Mouse (Mus musculus) myocyte (in vitro differentiated cells): ENCODE measurements around the gene 3100002H09Rik. TPM values are rescaled to one million over a fixed set of nuclear protein-coding genes. Genes with fewer than 3 reads are reported as not detected.

ENCODE experiments used
- H3K27me3 ChIP-seq: one replicate; pipeline ENCODE4 v1.6.1; 2011; ENCODE audit not compliant: control insufficient read depth, insufficient read depth, insufficient read length
- H3K36me3 ChIP-seq: one replicate; pipeline ENCODE4 v1.6.1; 2011; ENCODE audit not compliant: control insufficient read depth, insufficient read depth
- H3K4me2 ChIP-seq: one replicate; pipeline ENCODE4 v1.6.1; 2011; ENCODE audit warnings: low read depth, control low read depth
- H3K4me3 ChIP-seq: one replicate; pipeline ENCODE4 v1.5.1; 2011; ENCODE audit warnings: mild to moderate bottlenecking, control low read depth, moderate library complexity
- H3K79me2 ChIP-seq: one replicate; pipeline ENCODE4 v1.6.1; 2011; ENCODE audit not compliant: control insufficient read depth, insufficient read depth
- H3ac ChIP-seq: one replicate; pipeline ENCODE4 v1.6.1; 2011; ENCODE audit not compliant: control insufficient read depth, insufficient read length
- CEBPB ChIP-seq: IDR thresholded peaks from 2 replicates; pipeline ENCODE4 v1.6.1; 2011; ENCODE audit warnings: mild to moderate bottlenecking, moderate library complexity; ENCODE audit not compliant: poor library complexity, insufficient read depth, severe bottlenecking
- E2F4 ChIP-seq: IDR thresholded peaks from one replicate; pipeline ENCODE4 v1.6.1; 2011; ENCODE audit warnings: mild to moderate bottlenecking, control low read depth, moderate library complexity; ENCODE audit not compliant: insufficient read depth
- MAX ChIP-seq: IDR thresholded peaks from one replicate; pipeline ENCODE4 v1.6.1; 2011; ENCODE audit warnings: low read depth, mild to moderate bottlenecking, control low read depth
- MYOD1 ChIP-seq, 3 experiments: IDR thresholded peaks; one replicate each; pipeline ENCODE4 v1.6.1; 2011; ENCODE audit warnings: control low read depth in 2 of 3, low read depth in 2 of 3, mild to moderate bottlenecking in 2 of 3, moderate library complexity in 1 of 3; ENCODE audit not compliant: insufficient read length in 2 of 3, control insufficient read depth in 1 of 3
- MYOG ChIP-seq, 3 experiments: IDR thresholded peaks; one replicate each; pipeline ENCODE4 v1.6.1; 2011; ENCODE audit warnings: control low read depth in 2 of 3, low read depth in 2 of 3, mild to moderate bottlenecking in 2 of 3; ENCODE audit not compliant: insufficient read length in 2 of 3, control insufficient read depth in 1 of 3, insufficient read depth in 1 of 3
- POLR2A ChIP-seq: IDR thresholded peaks from one replicate; pipeline ENCODE4 v1.6.1; 2011; ENCODE audit warnings: low read depth, mild to moderate bottlenecking, control low read depth, moderate library complexity; ENCODE audit not compliant: insufficient read length
- POLR2AphosphoS2 ChIP-seq: IDR thresholded peaks from one replicate; pipeline ENCODE4 v1.6.1; 2011; ENCODE audit warnings: low read depth, control low read depth; ENCODE audit not compliant: insufficient read length
- REST ChIP-seq: IDR thresholded peaks from one replicate; pipeline ENCODE4 v1.6.1; 2011; ENCODE audit warnings: mild to moderate bottlenecking, control low read depth, moderate library complexity; ENCODE audit not compliant: insufficient read depth, insufficient read length
- SRF ChIP-seq: IDR thresholded peaks from one replicate; pipeline ENCODE4 v1.6.1; 2011; ENCODE audit warnings: low read depth; ENCODE audit not compliant: control insufficient read depth, insufficient read length
- TCF12 ChIP-seq: IDR thresholded peaks from one replicate; pipeline ENCODE4 v1.6.1; 2011; ENCODE audit warnings: mild to moderate bottlenecking, control low read depth; ENCODE audit not compliant: poor library complexity, insufficient read depth, severe bottlenecking
- TCF3 ChIP-seq: IDR thresholded peaks from one replicate; pipeline ENCODE4 v1.6.1; 2011; ENCODE audit warnings: low read depth, control low read depth; ENCODE audit not compliant: insufficient read length
- USF1 ChIP-seq: IDR thresholded peaks from one replicate; pipeline ENCODE4 v1.6.1; 2011; ENCODE audit warnings: low read depth, mild to moderate bottlenecking, control low read depth, moderate library complexity
- polyA plus RNA-seq: library from polyadenylated mRNA; unstranded; fragments of >200 nt; fragmentation: generic; extraction: Trizol; gene quantifications from one replicate; pipeline ENCODE4 v1.2.1, GENCODE M21; 2012; ENCODE audit warnings: missing spikeins

The 3100002H09Rik gene
- polyA plus RNA-seq, 1 experiment: not detected

GRCm38 (mm10) chr4:124616636-124617035, 6.0 kb upstream of the 3100002H09Rik start:
- no peak for TF ChIP-seq E2F4
- TF ChIP-seq TCF12: no peak
- TF ChIP-seq POLR2AphosphoS2: no peak
- TF ChIP-seq USF1: no peak
- no peak for TF ChIP-seq CEBPB
- TF ChIP-seq MYOD1 (IDR thresholded peaks at IDR 0.05; ENCODE audit: control insufficient read depth in 1 of 3, insufficient read length in 2 of 3, low read depth in 2 of 3): no peak
- TF ChIP-seq SRF: no peak
- no peak for TF ChIP-seq MYOG (IDR thresholded peaks at IDR 0.05; ENCODE audit: control insufficient read depth in 1 of 3, insufficient read depth in 1 of 3, insufficient read length in 2 of 3, low read depth in 2 of 3)
- TF ChIP-seq TCF3: no peak
- no peak for TF ChIP-seq POLR2A
- no peak for TF ChIP-seq MAX
- TF ChIP-seq REST: no peak
- no peaks in the 10 kb centered on the region for H3K36me3 ChIP-seq
- no peak overlapping the region for H3ac ChIP-seq
- no peak overlapping the region for H3K4me3 ChIP-seq
- H3K79me2 ChIP-seq: no peaks in the 10 kb centered on the region
- H3K27me3 ChIP-seq: peaks cover 56% of the 10 kb centered on the region
- no peak overlapping the region for H3K4me2 ChIP-seq

GRCm38 (mm10) chr4:124615986-124616385, 5.4 kb upstream of the 3100002H09Rik start:
- no peaks in the 10 kb centered on the region for H3K36me3 ChIP-seq
- no peak overlapping the region for H3ac ChIP-seq
- H3K27me3 ChIP-seq: peaks cover 50% of the 10 kb centered on the region
- H3K79me2 ChIP-seq: no peaks in the 10 kb centered on the region
- H3K4me3 ChIP-seq: no peak overlapping the region
- TF ChIP-seq TCF3 (no peak), REST (no peak), E2F4 (no peak), POLR2A (no peak), SRF (no peak), CEBPB (no peak), USF1 (no peak), MYOG (IDR thresholded peaks at IDR 0.05; ENCODE audit: control insufficient read depth in 1 of 3, insufficient read depth in 1 of 3, insufficient read length in 2 of 3, low read depth in 2 of 3) (no peak), TCF12 (no peak), MYOD1 (IDR thresholded peaks at IDR 0.05; ENCODE audit: control insufficient read depth in 1 of 3, insufficient read length in 2 of 3, low read depth in 2 of 3) (no peak), POLR2AphosphoS2 (no peak), MAX (no peak)
- no peak overlapping the region for H3K4me2 ChIP-seq

- no peak for TF ChIP-seq REST
- no peak for TF ChIP-seq MYOD1 (IDR thresholded peaks at IDR 0.05; ENCODE audit: control insufficient read depth in 1 of 3, insufficient read length in 2 of 3, low read depth in 2 of 3)
- no peak for TF ChIP-seq POLR2AphosphoS2
- TF ChIP-seq SRF: no peak
- no peak for TF ChIP-seq USF1
- TF ChIP-seq MYOG (IDR thresholded peaks at IDR 0.05; ENCODE audit: control insufficient read depth in 1 of 3, insufficient read depth in 1 of 3, insufficient read length in 2 of 3, low read depth in 2 of 3): no peak
- TF ChIP-seq TCF3: no peak
- no peak for TF ChIP-seq CEBPB
- TF ChIP-seq MAX: no peak
- TF ChIP-seq TCF12: no peak
- H3ac ChIP-seq: no peak overlapping the region
- peaks cover 48% of the 10 kb centered on the region for H3K27me3 ChIP-seq
- H3K36me3 ChIP-seq: no peaks in the 10 kb centered on the region
- H3K4me3 ChIP-seq: no peak overlapping the region
- H3K4me2 ChIP-seq: no peak overlapping the region
- no peaks in the 10 kb centered on the region for H3K79me2 ChIP-seq
Measured at GRCm38 (mm10) chr4:124615406-124615960, 4.9 kb upstream of the 3100002H09Rik start.

- Histone ChIP-seq H3K4me3 (no peak overlapping the region), H3ac (no peak overlapping the region), H3K79me2 (no peaks in the 10 kb centered on the region), H3K4me2 (no peak overlapping the region), H3K27me3 (peaks cover 37% of the 10 kb centered on the region), H3K36me3 (no peaks in the 10 kb centered on the region)
- TF ChIP-seq MAX (no peak), REST (no peak), MYOG (IDR thresholded peaks at IDR 0.05; ENCODE audit: control insufficient read depth in 1 of 3, insufficient read depth in 1 of 3, insufficient read length in 2 of 3, low read depth in 2 of 3) (no peak), USF1 (no peak)
Measured at GRCm38 (mm10) chr4:124614189-124614588, 3.6 kb upstream of the 3100002H09Rik start.

- H3ac ChIP-seq: no peak overlapping the region
- peaks cover 33% of the 10 kb centered on the region for H3K27me3 ChIP-seq
- H3K79me2 ChIP-seq: no peaks in the 10 kb centered on the region
- no peaks in the 10 kb centered on the region for H3K36me3 ChIP-seq
- H3K4me3 ChIP-seq: no peak overlapping the region
- H3K4me2 ChIP-seq: no peak overlapping the region
- TF ChIP-seq SRF (no peak), MYOD1 (IDR thresholded peaks at IDR 0.05; ENCODE audit: control insufficient read depth in 1 of 3, insufficient read length in 2 of 3, low read depth in 2 of 3) (no peak), REST (no peak), MAX (no peak), E2F4 (no peak), MYOG (IDR thresholded peaks at IDR 0.05; ENCODE audit: control insufficient read depth in 1 of 3, insufficient read depth in 1 of 3, insufficient read length in 2 of 3, low read depth in 2 of 3) (no peak), USF1 (no peak), CEBPB (no peak), POLR2AphosphoS2 (no peak), POLR2A (no peak), TCF3 (no peak), TCF12 (no peak)
Measured at GRCm38 (mm10) chr4:124611768-124612167, 1.2 kb upstream of the 3100002H09Rik start.
